Mouse (Mus musculus) thymus, adult 2 months (tissue): ENCODE measurements around the gene Dnah8. TPM values are rescaled to one million over a fixed set of nuclear protein-coding genes. Genes with fewer than 3 reads are reported as not detected.

Experiments used
- DNase-seq: peaks from one replicate; pipeline ENCODE4 v3.0.0; 2021
- H3K27ac ChIP-seq: fragments of 200-500 bp; 2 replicates; pipeline ENCODE4 v1.5.1; 2012; ENCODE audit warnings: low read length, control low read depth; ENCODE audit not compliant: control insufficient read depth, insufficient read depth
- H3K27me3 ChIP-seq: fragments of 200-500 bp; 2 replicates; pipeline ENCODE4 v1.6.1; 2012; ENCODE audit warnings: mild to moderate bottlenecking, low read length, moderate library complexity, mixed read lengths; ENCODE audit not compliant: control insufficient read depth, insufficient read depth
- H3K36me3 ChIP-seq: fragments of 200-500 bp; 2 replicates; pipeline ENCODE4 v1.6.1; 2012; ENCODE audit warnings: mild to moderate bottlenecking, low read length, moderate library complexity; ENCODE audit not compliant: control insufficient read depth, insufficient read depth
- H3K4me1 ChIP-seq: fragments of 200-500 bp; replicated peaks from 2 replicates; pipeline ENCODE4 v1.6.1; 2012; ENCODE audit warnings: low read length; ENCODE audit not compliant: control insufficient read depth, insufficient read depth
- H3K4me3 ChIP-seq: fragments of 200-500 bp; 2 replicates; pipeline ENCODE4 v1.5.1; 2012; ENCODE audit warnings: mild to moderate bottlenecking, low read length, control low read depth, moderate library complexity; ENCODE audit not compliant: control insufficient read depth, insufficient read depth
- CTCF ChIP-seq: fragments of 200-500 bp; IDR thresholded peaks from 2 replicates; pipeline ENCODE4 v1.5.1; 2012; ENCODE audit warnings: mild to moderate bottlenecking, control low read depth, low read length, moderate library complexity, borderline replicate concordance; ENCODE audit not compliant: control insufficient read depth, poor library complexity, insufficient read depth; ENCODE audit errors: extremely low read depth
- POLR2A ChIP-seq: fragments of 200-500 bp; IDR thresholded peaks from 2 replicates; pipeline ENCODE4 v1.6.1; 2012; ENCODE audit warnings: mild to moderate bottlenecking, low read length, control low read depth, moderate library complexity; ENCODE audit not compliant: control insufficient read depth, poor library complexity, insufficient read depth; ENCODE audit errors: extremely low read depth
- WGBS: fragments of 180-500 bp; shearing (Covaris S2); methylation state at CpG from one replicate; pipeline ENCODE4 v1.1.7; 2018; 5-methylcytosine and 5-hydroxymethylcytosine counted together
- polyA plus RNA-seq: library from polyadenylated mRNA; depleted of rRNA; stranded (reverse); fragments of >200 nt; gene quantifications from 2 replicates; pipeline ENCODE4 v1.2.3, GENCODE M21; 2012

Dnah8 gene
- polyA plus RNA-seq, 1 experiment = 58.4 TPM

DNA sequence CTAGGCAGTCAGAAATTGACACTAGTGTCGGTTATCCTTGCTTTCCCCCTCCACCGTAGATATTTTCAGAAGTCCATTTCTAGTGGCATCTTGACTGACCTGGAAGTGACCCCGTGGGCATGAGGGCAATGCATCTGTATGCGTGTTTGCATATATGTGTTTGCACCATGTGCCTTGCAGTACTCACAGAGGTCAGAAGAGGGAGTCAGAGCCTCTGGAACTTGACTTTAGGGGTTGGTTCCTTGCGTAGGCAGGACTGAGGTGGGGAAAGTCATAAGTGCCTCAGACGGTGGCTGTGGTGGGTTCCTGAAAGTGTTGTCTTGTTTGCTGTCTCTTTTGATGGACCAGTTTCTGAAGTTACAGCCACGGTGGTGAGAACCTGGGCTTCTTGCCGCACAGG, 110.6 kb downstream of the Dnah8 start:
- WGBS = 97% methylated on average over 8 of the region's 8 CpGs
- DNase-seq = no peak
- Histone ChIP-seq H3K4me3 (no peak overlapping the region), H3K36me3 (peaks cover 18% of the 10 kb centered on the region; the same call in 1 of the 2 replicates), H3K27ac (no peak overlapping the region), H3K4me1 (no peaks in the 10 kb centered on the region), H3K27me3 (no peaks in the 10 kb centered on the region)
- TF ChIP-seq POLR2A (no peak), CTCF (no peak)

DNA sequence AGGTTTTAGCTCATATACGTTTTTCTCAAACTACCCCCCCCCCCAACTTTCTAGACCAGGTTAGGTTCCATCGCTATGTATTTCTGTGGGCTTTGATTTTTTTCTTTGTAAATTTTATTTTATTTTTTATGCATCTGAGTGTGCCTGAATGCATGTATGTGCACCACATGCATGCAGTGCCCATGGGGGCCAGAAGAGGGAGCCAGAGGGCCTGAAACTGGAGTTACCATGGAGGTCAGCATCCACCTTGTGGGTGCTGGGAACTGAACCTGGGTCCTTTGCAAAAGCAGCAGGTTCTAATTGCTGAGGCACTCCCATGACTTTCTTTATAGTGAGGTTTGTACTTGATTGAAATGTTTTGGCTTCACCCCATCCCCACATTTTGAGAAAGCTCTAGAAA, 111.3 kb downstream of the Dnah8 start:
- TF ChIP-seq CTCF = no peak
- TF ChIP-seq POLR2A = no peak
- no peak overlapping the region for H3K27ac ChIP-seq
- H3K36me3 ChIP-seq = peaks cover 24% of the 10 kb centered on the region; the same call in 1 of the 2 replicates
- DNase-seq = no peak
- H3K4me1 ChIP-seq = no peaks in the 10 kb centered on the region
- 95% methylated on average over 2 of the region's 2 CpGs for WGBS
- no peaks in the 10 kb centered on the region for H3K27me3 ChIP-seq
- H3K4me3 ChIP-seq = no peak overlapping the region

DNA sequence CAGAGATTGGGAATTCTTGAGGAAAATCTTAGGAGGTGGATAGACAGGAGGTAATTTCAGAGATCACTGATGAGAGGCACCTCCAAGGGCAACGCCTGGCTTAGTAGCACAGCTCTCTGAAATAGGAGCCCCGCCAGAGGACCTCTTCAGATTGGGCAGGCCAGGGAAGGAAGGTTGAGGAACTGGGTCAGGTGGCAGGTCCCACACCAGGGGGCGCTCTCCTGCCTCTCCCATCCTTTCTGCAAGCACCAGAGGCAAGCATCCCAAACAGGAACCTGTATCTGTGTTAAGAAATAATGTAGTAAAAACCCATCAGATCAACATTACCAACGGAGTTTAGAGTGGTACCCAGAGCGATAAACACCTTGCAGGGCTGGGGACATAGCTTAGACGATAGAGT, 113.6 kb downstream of the Dnah8 start:
- TF ChIP-seq CTCF (peak; percentile 54; the same call in 1 of the 2 replicates), POLR2A (no peak)
- peak; percentile 44 for DNase-seq
- 73% methylated on average over 6 of the region's 6 CpGs for WGBS
- Histone ChIP-seq H3K36me3 (peaks cover 31% of the 10 kb centered on the region), H3K27me3 (no peaks in the 10 kb centered on the region), H3K4me1 (no peaks in the 10 kb centered on the region), H3K4me3 (no peak overlapping the region), H3K27ac (no peak overlapping the region)

DNA sequence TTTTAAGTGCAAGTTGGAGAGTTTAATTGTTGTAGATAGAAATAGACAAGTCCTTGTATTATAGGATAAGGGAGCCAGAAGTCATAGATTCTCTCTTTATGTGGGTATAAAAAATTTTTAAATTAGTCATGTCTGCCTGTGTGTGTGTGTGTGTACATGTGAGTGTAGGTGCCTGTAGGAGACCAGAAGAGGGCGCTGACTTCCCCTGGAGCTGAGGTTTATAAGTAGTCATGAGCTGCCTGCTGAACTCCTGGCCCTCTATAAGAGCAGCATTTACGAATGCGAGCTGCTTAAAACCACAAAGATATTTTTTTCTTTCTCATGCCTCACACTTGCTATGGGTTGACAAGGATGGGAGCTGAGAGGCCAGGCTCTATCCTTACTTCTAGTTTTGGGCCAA, 115.6 kb downstream of the Dnah8 start:
- Histone ChIP-seq H3K27me3 (no peaks in the 10 kb centered on the region), H3K36me3 (peaks cover 46% of the 10 kb centered on the region), H3K27ac (no peak overlapping the region), H3K4me1 (no peaks in the 10 kb centered on the region), H3K4me3 (no peak overlapping the region)
- 97% methylated on average over 3 of the region's 3 CpGs for WGBS
- no peak for DNase-seq
- TF ChIP-seq POLR2A (no peak), CTCF (no peak)

DNA sequence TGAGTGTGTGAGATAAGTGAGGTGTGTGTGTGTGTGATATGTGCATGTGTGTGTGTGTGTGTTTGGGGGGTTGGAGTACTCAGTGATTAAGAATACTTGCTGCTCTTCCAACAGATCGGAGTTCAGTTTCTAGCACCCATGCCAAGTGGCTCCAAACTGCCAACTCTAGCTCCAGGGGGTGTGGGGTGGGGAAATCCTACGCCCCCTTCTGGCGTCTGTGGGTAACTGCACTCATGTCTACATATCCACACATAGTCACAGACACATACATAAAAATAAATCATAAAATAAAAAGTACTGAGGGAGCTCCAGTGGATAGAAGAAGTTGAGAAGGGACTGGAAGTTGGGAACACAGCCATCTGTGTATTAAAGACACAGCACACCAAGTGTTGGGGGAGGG, 119.8 kb downstream of the Dnah8 start:
- H3K4me3 ChIP-seq = no peak overlapping the region
- H3K4me1 ChIP-seq = no peaks in the 10 kb centered on the region
- no peak for DNase-seq
- peaks cover 60% of the 10 kb centered on the region for H3K36me3 ChIP-seq
- no peak for TF ChIP-seq POLR2A
- no peak for TF ChIP-seq CTCF
- no peak overlapping the region for H3K27ac ChIP-seq
- 90% methylated on average over 3 of the region's 3 CpGs for WGBS
- H3K27me3 ChIP-seq = no peaks in the 10 kb centered on the region

DNA sequence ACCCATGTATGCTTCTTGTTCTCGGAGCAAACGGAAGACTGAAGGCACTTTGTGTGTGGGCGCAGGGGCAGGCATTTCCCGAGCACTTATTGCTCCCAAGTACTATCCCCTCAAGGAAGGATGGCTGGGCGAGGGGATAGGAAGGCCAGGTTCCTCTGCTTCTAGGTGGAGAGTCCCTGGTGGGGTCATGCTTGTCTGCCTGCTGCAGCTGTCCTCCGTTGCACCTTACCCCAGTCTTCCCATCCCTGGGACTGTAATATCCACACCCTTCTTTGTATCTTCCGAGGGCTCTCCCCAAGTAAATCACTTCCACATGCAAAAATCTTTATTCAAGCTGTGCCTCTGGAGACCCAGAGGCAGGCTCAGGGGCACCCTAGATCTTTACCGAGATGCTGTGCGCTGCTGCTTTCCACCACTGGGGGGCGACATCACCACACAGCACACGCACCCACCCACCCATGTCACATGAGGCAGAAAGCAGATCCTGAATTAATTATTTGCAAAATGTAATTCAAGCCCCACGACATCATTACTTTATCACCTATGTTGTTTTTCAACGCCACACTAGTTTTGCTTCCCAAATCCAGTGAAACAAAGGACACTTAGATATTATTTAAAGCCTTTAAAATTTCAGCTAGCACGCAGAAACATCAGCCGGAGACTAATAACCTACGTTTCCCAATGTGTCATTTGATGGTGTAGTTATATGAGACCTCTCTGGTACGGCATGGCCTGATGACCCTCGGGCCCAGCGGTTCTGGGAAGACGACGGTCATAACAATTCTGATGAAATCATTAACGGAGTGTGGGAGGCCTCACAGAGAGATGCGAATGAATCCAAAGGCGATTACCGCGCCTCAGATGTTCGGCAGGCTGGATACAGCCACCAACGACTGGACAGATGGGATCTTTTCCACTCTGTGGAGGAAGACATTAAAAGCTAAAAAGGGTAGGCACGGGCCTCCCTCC, 122.2 kb downstream of the Dnah8 start:
- no peak overlapping the region for H3K27ac ChIP-seq
- WGBS = 77% methylated on average over 29 of the region's 29 CpGs
- peaks cover 52% of the 10 kb centered on the region for H3K36me3 ChIP-seq
- no peaks in the 10 kb centered on the region for H3K4me1 ChIP-seq
- peak; percentile 65 for DNase-seq
- no peak overlapping the region for H3K4me3 ChIP-seq
- no peaks in the 10 kb centered on the region for H3K27me3 ChIP-seq
- TF ChIP-seq POLR2A (no peak), CTCF (peak; percentile 91)

DNA sequence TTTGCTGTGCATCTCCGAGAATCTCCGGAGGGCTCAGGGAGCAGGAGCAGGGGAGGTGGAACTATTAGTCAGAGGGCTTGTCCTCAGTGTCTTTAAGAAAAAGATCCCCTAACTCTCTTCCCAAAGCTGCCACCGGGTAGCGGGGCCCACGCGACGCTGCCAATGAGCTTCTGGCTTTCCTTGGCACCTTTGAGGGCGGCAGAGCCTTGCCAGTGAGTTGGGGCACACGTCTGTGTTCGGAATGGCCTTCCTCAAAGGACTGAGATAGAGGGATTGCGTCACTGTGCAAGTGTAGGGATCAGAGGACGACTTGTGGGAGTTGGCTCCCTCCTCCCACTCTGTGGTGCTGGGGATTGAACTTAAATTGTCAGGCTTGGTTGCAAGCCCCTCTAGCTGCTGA, 125.2 kb downstream of the Dnah8 start:
- Histone ChIP-seq H3K4me1 (no peaks in the 10 kb centered on the region), H3K4me3 (no peak overlapping the region), H3K36me3 (peaks cover 40% of the 10 kb centered on the region), H3K27ac (no peak overlapping the region), H3K27me3 (no peaks in the 10 kb centered on the region)
- no peak for DNase-seq
- WGBS = 95% methylated on average over 12 of the region's 12 CpGs
- TF ChIP-seq CTCF = no peak
- no peak for TF ChIP-seq POLR2A
